Mouse (Mus musculus): ENCODE results near the gene Fmnl2.
A peak's percentile ranks its signal among the peaks of the same experiment; 100 is the strongest.

Gene Fmnl2

GRCm38 (mm10) chr2:52920701-52921435 lies 63.2 kb downstream of the Fmnl2 start:
- no peak for DNase-seq

- no peak for DNase-seq
These were observed 67.4 kb downstream of the Fmnl2 start for GRCm38 (mm10) chr2:52925062-52925461.

GRCm38 (mm10) chr2:52927381-52927780 lies 69.7 kb downstream of the Fmnl2 start:
- no peak for DNase-seq

- no peak for DNase-seq
These were observed 70.2 kb downstream of the Fmnl2 start for GRCm38 (mm10) chr2:52927858-52928301.

GRCm38 (mm10) chr2:52928401-52928800 lies 70.7 kb downstream of the Fmnl2 start:
- DNase-seq = no peak

- DNase-seq = peak; percentile 27
These were observed 72.6 kb downstream of the Fmnl2 start for GRCm38 (mm10) chr2:52930106-52930868.

GRCm38 (mm10) chr2:52931315-52931714 lies 73.7 kb downstream of the Fmnl2 start:
- DNase-seq = no peak

GRCm38 (mm10) chr2:52935906-52936305 lies 78.2 kb downstream of the Fmnl2 start:
- DNase-seq = no peak

- no peak for DNase-seq
These were observed 80.9 kb downstream of the Fmnl2 start for GRCm38 (mm10) chr2:52938351-52939074.

- no peak for DNase-seq
These were observed 86.2 kb downstream of the Fmnl2 start for GRCm38 (mm10) chr2:52943644-52944423.

- no peak for DNase-seq
These were observed 86.9 kb downstream of the Fmnl2 start for GRCm38 (mm10) chr2:52944594-52944993.

- DNase-seq = no peak
These were observed 88.4 kb downstream of the Fmnl2 start for GRCm38 (mm10) chr2:52946074-52946473.

GRCm38 (mm10) chr2:52946524-52947186 lies 89.0 kb downstream of the Fmnl2 start:
- no peak for DNase-seq

- DNase-seq = no peak
These were observed 90.7 kb downstream of the Fmnl2 start for GRCm38 (mm10) chr2:52948406-52948805.

- no peak for DNase-seq
These were observed 91.9 kb downstream of the Fmnl2 start for GRCm38 (mm10) chr2:52949556-52949955.

- no peak for DNase-seq
These were observed 92.6 kb downstream of the Fmnl2 start for GRCm38 (mm10) chr2:52950226-52950625.

GRCm38 (mm10) chr2:52952202-52952730 lies 94.6 kb downstream of the Fmnl2 start:
- no peak for DNase-seq

GRCm38 (mm10) chr2:52955090-52955489 lies 97.4 kb downstream of the Fmnl2 start:
- DNase-seq = peak; percentile 61

GRCm38 (mm10) chr2:52955831-52956230 lies 98.2 kb downstream of the Fmnl2 start:
- DNase-seq = no peak

- no peak for DNase-seq
These were observed 100.3 kb downstream of the Fmnl2 start for GRCm38 (mm10) chr2:52957771-52958534.

Data from right cerebral cortex, postnatal 25 days (tissue).